Mouse (Mus musculus) spleen, adult 12 weeks (tissue): ENCODE data around the gene Ddx28.

Source experiments
- DNase-seq: peaks from one replicate; pipeline ENCODE4 v3.0.0; 2022; ENCODE audit warnings: low spot score

The Ddx28 gene

DNA sequence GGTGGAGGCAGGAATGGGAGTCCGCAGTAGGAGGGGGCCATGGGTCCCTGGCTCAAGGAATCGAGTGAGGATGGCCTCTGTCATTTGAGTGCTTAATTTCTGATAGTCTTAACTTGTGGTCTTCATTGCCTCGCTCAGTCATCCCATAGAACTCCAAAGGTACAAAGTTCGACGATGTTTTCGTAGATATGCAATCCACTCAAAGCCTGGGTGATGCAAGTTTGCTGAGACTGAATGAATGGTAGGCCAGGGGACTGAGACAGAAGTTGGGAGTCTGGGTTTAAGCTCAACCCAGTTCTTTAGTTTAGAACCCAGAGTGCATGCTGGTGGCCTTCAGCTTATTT lies at the start of gene Ddx28:
TSS of gene Ddx28 (minus strand) at position 240 of the 344 bp plus-strand sequence.
- DNase-seq, result no peak

DNA sequence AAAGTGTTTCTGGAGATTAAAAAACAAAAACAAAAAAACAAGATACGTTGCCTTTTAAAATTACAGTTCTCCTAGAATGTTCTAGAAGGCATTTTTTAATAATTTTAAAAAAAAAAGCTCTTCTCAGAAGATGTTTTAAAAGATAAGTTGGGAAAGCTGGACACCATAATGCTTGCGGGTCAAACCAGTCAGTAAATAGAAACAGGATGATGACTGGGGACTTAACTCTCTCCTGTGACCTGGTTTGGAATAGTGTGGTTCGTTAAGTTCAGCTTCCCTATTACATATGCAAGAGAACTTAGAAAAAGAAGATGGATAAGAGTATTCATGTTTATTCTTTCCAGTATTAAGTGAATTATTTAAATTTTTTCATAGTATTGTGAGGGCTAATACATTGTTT lies 48.8 kb upstream of the Ddx28 start:
- no peak for DNase-seq

- peak; percentile 54 for DNase-seq
Observed at GRCm38 (mm10) chr8:106059613-106060371, 48.1 kb upstream of the Ddx28 start.

DNA sequence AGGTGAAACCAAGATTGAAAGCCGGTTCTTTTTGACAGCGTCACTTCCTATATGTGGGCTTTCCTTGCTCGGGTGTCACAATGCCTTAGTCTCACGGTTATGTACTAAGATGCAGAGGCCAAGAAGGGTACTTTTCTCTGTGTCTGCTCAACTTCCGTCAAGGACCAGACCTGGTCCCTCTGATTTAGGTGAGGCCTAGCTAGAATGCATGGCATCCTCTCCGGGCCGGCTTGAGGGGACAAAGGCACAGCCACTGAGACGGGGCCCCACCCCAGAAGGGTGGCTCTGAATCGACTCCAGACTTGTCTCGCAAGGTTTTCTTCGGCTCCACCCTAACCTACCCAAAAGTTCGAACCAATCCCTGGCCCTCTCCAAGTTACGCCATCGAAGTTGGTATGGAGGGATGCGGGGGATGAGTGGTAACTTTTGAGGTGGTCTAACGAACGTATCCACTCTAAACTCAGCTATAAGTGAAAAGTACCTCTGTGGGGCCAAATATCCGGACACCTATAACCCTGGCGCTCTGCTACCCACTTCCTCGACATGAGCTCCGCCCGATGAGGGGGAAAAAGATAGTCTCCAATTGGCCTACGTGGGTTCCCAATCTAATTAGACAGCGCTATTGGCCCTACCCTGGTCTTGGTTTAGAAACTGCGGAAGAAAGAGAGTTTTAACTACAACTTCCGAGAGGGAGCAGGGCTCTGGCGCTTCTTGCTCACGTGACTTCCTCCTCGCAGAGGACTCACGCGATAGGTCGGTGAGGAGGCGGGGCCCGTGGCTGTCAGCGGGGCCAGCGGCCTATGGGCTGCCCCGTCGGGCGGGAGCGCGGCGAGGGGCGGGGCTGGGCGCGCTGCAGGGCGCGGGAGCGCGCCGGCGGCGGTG lies 47.3 kb upstream of the Ddx28 start, which contains the start of gene Nfatc3:
TSS of gene Nfatc3 (plus strand) at position 110 of the 882 bp plus-strand sequence.
- DNase-seq, result peak; percentile 93

- DNase-seq, result no peak
Observed at GRCm38 (mm10) chr8:106056455-106056982, 44.8 kb upstream of the Ddx28 start.

DNA sequence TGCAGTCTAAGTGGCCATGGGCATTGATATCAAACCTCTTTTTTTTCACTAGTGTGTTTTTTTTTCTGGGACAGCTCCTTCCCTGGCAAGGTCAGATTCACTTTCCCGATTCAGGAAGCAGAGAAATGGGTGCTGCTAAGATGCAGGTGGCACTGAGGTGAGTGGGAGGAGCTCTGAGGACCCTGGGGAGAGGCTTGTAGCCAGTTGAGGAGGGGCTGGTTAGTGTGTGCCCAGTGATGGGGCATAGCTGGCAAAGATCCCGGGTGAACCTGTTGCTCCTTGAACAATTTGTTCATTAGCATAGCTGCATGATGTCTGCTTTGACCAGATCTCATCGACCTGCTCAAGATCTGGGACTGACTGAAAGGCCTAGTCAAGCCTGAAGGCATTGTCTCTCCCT lies 43.4 kb upstream of the Ddx28 start:
- DNase-seq, result no peak

DNA sequence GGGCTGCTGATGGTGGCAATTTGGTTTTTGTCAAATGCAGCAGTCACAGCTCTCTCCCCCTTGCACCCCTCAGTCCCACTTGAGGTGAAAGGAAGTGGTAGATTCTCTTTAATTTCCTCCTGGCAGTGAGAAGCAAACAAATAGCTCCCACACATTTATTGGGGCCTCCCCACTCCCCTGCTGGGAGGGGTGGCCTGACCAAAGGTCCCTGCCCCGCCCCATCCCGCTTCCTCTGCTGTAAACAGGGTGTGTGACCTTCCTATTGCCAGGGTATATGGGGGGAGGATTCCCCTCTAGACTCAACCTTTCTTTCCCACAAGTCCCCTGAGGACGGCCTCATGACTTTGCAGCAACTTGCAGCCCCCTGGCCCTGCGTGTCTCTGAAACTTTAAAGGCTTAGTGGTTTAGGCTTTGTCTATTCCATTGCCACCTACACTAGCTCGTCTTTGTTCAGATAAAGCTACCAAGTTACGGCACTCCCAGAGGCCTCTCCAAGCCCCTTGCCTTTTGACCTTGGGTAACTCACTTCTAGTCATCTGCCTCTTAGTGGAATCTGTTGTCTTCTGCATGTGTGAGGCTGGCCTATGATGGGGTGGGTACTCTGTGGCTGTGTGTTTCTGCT lies 42.6 kb upstream of the Ddx28 start:
- DNase-seq, result peak; percentile 74

DNA sequence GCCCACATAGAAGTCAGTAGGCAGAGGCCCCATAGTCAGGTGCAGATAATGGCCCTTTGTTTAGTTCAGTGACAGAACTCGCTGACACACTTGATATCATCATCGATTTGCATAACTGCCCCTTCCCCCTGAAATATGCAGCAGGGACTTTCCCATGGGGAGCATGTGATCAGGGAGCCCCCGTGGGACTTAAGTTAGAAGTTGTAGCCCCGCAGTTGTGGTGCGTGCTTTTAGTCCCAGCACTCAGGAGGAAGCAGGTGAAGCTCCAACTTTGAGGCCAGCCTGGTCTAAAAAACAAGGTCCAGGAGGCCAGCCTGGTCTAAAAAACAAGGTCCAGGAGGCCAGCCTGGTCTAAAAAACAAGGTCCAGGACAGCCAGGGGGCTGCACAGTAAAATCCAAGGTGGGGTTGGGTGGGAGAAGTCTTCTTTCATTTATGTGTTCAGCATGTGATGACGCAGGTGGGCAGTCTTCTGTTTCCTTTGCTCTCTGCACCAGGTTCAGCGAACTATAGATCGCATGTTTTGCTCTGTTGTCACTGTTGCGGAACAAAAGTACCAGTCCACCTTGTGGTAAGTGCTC lies 40.9 kb upstream of the Ddx28 start:
- DNase-seq, result peak; percentile 64

DNA sequence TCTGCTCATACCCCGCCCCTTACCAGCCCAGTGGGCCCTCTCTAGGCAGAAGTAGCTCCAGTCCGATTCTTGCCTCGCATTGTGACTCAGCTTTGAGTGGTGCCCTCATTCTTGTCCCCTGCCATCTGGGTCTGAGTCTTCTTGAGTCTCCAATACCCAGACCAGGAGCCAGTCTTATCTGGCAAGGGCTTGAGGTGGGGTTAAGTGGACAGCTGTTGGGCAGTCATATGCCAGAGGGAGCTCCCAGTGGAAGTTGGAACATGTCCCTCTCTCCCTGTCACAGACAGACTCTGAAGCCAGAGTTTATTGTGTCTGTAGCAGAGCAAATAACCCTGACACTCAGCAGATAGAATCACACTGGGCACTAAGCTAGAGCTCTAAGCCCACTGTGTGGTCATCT lies 39.4 kb upstream of the Ddx28 start:
- DNase-seq, result no peak

DNA sequence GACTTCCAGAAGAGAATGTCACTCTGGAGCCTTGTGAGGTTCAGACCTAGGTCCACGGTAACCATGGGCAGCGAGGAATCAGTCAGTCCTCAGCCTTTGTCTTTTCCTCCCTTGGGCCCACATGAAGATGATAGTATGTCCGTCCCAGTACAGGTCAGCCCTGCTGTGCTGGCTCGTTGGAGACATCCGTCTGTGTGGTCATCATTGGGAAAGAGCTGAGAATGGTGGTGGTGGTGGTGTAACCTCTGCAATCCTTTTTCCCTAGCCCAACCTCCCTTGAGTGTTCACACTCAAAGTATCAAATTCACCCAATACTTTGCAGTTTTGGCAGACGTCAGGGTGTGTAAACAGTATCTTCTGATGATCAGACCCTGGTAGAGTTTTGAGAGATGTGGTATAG lies 38.2 kb upstream of the Ddx28 start:
- DNase-seq, result no peak

- DNase-seq, result no peak
Observed at GRCm38 (mm10) chr8:106047854-106048630, 36.4 kb upstream of the Ddx28 start.

DNA sequence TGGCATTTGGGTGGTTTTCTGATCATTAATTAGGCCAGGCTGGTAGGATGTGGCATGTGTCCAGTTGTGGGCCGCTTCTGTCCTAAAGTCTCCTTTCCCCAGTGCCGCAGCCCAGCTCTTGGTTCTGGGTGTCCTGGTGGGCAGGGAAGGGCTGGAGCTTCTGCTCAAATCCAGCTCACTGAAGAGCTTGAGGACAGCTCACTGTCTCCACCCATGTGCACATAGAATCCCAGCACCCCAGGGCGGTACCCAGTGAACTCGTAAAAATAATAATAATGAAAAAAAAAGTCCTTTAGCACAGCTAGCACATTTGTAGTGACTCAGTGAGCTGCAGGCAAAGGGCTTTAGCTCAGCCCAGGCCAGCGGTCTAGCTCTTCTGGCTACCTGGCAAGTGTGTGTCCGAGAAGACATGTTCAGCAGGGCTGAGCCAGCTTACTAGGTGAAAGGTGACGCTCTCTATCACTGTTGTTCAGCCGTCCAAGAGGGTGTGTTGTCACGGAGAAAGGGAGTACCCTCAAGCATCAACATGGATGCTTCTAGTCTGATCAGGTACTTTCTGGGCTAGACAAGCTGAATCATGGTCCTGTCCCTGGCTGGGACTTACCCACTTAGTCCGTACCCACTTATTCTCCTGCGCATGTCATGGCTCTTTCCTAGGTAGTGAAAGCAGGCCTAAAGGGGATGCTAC lies 35.3 kb upstream of the Ddx28 start:
- DNase-seq, result no peak

GRCm38 (mm10) chr8:106044151-106044550 lies 32.5 kb upstream of the Ddx28 start:
- no peak for DNase-seq

DNA sequence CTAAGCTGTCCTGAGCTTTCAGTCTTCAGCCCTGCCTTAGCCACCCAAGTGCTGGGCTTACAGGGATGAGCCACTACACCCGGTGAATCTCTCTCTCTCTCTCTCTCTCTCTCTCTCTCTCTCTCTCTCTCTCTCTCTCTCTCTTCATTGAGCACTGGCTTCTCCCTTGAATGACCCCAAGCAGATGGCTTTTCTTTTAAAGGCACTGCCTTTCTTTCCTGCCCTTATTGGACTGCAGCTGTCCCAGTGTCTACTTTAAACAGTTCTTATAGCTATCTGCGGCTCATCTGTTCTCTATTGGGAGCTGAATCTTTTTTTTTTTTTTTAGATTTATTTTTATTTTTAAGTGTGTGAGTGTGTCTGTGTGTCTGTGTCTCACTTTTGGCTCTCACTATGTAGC lies 31.4 kb upstream of the Ddx28 start:
- DNase-seq, result no peak

- DNase-seq, result no peak
Observed at GRCm38 (mm10) chr8:106040218-106040617, 28.5 kb upstream of the Ddx28 start.

DNA sequence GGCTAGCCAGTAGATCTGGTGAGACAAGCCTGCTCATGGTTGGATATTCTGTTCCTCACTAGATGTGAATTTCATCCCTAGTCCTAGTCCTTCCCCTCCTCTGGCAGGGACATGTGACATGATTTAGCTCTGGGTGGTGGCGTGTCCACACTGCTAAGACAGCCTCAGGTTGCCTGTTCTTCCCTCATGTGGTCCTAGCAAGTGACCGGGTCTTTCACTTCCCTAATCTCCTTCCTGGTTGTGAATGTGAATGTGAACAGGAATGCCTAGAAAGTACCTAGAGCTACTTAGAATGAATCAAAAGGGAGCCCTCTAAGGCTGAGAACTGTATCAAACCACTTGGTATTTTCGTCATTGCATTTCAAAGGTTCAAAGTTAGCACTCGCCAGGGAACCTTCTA lies 27.9 kb upstream of the Ddx28 start:
- DNase-seq, result no peak

DNA sequence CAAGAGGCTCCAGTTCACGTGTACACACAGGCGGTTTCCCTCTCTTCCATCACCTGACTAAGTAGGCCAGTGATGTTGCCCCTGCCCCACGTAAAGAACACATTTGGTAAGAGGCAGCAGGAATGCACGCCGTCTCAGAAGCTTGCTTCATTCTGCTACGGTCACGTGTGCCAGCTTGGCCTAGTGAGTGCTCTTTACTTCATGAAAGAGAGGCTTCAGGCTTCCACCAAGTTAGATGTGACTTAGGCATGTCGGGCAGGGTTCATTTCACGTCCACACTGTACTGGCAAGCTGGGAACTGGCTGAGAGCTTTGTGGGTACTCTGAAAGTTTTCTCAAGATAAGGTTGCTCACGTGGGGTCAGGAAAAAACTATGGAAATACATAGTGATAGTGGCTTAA lies 27.0 kb upstream of the Ddx28 start:
- DNase-seq, result no peak

DNA sequence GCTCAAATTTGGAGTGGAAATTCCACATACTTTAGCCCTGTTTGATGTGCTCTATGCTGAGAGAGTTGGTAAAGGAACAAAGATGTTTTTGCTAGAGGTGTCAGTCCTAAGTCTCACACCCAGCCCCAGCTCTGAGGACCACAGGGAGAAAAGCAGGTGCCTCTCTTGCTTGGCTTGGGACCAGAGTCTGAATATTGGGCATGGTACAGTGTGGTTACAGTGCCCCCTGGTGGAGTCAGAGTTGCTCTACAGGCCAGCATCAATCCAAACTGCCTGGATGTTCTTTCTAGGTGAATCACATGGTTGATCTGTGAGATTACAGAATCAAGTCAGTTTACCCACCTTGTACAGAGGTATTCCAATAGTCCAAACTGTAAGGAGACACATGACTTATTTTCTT lies 10.8 kb upstream of the Ddx28 start:
- peak; percentile 69 for DNase-seq

GRCm38 (mm10) chr8:106018039-106018438 lies 6.4 kb upstream of the Ddx28 start:
- no peak for DNase-seq

GRCm38 (mm10) chr8:106017130-106017529 lies 5.4 kb upstream of the Ddx28 start:
- DNase-seq, result no peak

GRCm38 (mm10) chr8:106016284-106016683 lies 4.6 kb upstream of the Ddx28 start:
- no peak for DNase-seq
